Mouse (Mus musculus) gastrocnemius, postnatal 4 days (tissue): Measurements from ENCODE around the gene Unc45a. TPM values are rescaled to one million over a fixed set of nuclear protein-coding genes. Genes with fewer than 3 reads are reported as not detected.

Experiments used
- DNase-seq, 2 experiments: peaks; one replicate each; pipeline ENCODE4 v3.0.0; 2021 to 2022; ENCODE audit warnings: low spot score in 2 of 2, mixed read lengths in 2 of 2
- long read RNA-seq, 2 experiments: library from polyadenylated mRNA; stranded (forward); transcript quantifications; one replicate each; pipeline ENCODE4 v2.0.0; 2021
- total RNA-seq, 2 experiments: library from RNA; stranded (reverse); gene quantifications; 2 replicates each; pipeline ENCODE4 v1.2.3; 2021

The Unc45a gene
- 10 to 100 TPM; 18.4 to 19.4 TPM for total RNA-seq
- long read RNA-seq, experiment 1, transcript Unc45a-201 (20 exons, 3,260 nt), result major isoform, 9 of 24 reads
- long read RNA-seq, experiment 1, partial matches to known transcripts, result 8 of 24 reads
- long read RNA-seq, experiment 1, other reads (novel, unspliced or antisense), result 6 of 24 reads
- long read RNA-seq, experiment 2, transcript Unc45a-201 (20 exons, 3,260 nt), result major isoform, 15 of 30 reads
- long read RNA-seq, experiment 2, partial matches to known transcripts, result 5 of 30 reads
- long read RNA-seq, experiment 2, other reads (novel, unspliced or antisense), result 9 of 30 reads

DNA sequence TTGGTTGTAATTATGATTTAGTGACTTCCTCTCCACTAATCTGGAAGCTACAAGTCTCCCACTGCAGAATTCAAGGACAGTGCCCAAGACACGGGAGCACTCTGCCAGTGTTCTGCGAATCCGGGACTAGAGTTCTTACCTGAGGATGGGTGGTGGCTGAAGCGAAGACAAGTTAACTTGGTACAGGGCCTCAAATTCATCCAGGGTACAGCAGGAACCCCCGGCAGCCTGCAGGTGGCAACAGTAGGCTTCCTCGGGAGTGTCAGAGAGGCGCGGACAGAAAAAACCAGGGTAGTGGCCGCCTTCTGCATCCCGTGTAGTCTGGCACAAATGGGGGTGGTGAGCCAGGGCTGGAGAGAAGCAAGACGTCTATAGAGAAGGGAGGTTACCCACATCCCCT lies at the start of gene Unc45a:
TSS of gene Unc45a (minus strand) at position 213 of the 400 bp plus-strand sequence.
- DNase-seq, result peak in 1 of 2 experiments; percentile 67

DNA sequence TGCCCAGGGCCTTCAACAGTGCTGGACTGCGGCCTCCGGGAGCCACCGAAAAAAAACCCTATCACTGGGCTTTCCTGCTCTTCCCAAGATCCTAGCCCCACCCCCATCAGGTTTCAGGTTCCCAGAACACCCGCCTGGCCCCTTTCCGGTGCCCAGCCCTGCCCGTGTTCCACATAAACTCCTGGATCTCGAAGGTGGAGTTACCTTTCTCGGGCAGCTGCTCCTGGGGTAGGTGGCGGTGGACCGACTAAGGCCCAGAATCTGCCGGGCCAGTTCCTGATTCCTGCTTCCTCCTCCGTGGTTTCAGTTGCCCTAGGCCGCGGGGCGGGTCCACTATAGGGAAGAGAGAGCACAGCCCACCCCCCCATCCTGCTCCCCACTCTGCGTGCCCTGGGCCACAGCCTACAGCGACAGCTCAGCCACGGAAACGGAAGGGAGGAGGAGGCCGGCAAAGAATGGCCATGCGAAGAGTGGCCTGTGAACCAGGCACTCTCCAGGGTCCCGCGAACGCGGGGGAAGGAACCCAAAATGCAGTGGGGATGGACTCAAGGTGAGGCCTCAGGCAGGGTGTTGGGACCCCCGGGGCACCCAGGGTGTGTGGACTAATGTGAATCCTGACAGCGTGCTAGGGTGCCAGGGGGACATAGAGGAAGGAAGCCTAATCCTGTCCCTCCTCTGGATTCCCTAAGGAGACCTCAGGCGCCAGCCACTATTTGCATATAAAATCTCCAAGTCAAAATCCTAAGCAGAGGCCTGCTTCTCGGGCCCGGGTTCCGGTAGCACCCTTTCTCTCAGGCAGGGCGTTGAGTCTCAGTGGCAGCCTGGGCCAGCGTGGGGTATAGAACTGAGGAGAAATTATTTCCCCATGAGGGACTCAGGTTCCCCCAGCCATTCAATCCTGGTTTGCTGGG lies 47.1 kb upstream of the Unc45a start, which contains the start of gene Fes:
TSS of gene Fes (minus strand) at position 314 of the 911 bp plus-strand sequence.
- DNase-seq, result peak in 1 of 2 experiments; percentile 75

DNA sequence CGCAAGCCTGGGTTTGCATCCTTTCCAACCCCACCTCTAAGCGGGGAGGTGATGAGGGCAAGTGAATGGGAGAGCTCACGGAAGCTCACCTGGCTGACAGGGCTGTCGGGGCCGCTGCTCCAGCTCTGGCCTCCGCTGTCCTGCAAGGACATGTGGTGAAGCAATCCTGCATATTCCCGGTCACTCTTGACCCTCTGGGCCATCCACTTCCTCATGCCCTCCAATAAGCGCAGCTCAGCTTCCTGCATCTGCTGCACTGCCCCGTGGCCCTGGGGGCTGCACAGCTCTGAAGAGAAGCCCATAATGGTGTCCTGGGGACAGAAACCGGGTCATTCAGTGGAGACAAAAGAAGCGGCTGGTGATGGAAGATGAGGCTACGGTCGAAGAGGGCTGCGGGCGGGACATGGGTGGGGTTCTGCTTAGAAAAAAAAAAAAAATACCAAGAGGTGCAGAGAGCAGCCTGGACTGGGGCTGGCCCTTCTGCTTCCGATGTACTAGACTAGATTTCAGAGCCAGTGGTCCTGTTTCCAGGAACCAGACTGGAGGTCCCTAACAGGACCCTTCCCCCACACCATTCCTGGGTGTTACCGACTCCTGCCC lies 46.3 kb upstream of the Unc45a start:
- no peak for DNase-seq

DNA sequence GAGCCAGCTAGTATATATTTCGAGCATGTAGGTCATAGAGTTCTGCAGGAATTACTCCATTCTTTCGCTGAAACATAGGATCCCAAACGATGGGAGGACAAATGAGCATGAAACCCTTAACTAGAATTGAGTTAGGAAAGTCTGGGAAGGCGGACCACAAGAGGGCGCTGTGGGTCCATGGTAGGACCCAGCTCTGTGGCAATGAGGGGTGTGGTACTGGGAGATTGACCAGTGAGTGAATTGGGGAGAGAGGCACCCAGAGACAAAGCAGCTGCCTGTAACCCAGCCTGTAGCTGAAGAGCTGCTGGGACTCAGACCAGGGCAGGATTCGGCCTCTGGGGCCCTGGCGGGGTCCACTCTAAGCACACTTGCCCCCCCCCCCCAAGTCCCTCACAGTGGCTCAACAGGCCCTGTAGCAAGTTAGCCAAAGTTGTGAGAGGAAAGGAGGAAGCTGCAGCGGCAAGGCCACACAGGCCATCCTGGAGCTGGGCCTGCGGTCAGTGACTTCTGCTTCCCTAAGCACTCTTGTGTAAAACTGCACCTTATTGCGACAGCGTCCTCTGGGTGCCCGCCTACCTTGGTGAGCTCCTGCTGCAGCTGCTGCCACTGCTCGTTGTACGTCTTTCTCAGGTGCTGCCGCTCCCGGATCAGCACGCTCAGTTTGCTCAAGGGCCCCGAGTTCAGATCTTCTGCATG lies 45.6 kb upstream of the Unc45a start:
- DNase-seq, result peak; percentile 89 to 93

DNA sequence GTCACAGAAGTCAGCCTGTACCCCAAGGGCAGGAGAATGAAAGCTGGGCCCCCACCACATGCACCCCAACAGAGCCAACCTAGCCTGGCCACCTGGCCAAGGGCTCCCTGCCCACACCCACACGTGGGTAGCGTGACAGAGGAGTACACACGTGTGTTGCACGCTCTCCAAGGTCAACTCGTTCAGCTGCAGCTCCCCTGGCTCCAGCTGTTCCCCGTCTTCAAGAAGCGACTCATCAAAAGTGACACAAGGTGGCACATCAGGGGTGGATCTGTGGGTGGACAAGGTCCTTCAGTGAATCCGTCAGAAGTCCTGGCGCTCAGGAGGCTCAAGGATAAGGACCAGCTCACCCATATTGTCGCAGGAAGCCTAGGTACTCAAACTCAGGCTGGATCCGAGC lies 42.1 kb upstream of the Unc45a start:
- DNase-seq, result no peak

DNA sequence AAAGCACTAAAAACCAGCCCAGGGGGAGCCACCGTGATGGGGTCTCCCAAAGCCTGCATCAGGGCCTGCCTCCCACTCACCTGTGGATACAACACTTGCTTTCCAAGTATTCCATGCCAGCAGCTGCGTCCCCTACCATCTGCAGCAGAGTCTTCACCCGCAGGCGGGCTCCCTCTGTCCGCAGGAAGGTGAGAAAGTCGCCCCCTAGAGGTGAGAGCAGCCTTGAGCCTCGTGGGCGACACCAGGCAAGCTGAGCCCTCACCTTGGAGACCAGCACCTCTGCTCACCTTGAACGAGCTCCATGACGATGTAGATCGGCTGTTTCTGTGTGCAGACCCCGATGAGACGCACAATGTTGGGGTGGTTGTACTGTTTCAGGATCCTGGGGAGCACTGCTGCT lies 38.7 kb upstream of the Unc45a start:
- no peak for DNase-seq

DNA sequence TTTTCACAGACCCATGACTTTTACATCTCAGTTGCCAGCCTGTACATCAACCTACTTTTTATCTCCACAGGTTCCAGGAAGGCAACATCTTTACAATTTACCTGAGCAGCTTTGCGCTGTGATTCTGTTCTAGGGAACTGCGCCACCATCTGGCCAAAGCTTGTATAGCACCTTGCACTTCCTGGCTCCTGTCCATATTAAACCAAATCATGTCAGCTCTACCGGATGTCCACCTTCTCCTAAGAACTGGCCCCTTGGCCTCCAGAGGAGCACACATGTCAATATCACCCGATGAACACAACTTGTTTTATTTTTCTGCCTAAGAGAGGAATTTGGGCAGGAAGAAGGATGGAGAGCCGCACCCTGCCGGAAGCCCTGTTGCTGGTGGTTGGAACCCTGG lies 36.7 kb upstream of the Unc45a start:
- no peak for DNase-seq

DNA sequence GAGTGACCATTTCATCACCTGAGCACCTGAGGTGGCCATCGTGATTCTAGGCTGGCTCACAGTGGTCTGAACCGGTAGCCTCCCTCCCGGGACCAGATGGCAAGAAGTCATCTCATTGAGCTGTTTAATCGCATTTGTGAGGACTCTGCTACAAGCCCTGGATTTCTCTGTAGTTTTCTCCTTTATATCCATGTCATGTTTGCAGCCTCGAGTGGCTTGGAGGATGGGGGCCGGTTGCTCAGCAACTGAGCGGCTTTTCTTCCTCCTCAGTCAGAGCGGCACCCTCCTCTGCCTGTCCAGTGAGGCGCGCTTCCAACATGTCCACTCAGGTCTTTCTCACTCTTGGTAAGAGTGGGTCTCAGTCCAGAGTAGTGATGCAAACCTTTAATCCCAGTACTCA lies 35.4 kb upstream of the Unc45a start:
- no peak for DNase-seq

DNA sequence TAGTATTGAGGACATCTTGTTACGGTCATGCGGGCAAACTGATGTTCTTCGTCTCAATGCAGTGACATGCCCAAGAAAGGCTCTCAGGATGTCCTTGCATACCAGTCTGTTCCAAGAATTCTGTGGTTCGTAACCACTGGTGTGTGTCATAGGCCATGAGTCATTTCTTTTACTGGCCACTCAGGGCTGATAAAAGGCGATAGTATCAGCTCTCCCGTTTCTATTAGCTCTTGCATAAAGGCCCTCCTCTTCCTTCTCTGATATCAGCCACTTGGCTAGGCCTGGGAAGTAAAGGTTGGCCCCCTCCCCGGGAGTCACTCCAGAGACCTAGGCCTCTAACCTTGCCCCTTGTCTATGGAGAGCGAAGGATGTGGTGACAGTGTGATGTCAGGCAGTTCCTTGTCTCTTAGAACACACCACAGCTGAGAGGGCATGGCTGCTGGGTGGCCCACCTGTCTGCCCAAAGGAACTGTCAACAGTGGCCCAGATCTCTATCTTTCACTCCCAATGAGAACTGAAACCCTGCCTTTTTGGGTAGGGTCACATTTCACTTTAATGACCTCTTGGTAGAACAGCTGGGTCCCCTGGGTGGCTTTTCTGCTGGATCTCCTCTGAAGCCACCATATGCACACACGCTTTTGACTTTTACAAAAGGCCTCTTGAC lies 34.7 kb upstream of the Unc45a start:
- DNase-seq, result no peak

DNA sequence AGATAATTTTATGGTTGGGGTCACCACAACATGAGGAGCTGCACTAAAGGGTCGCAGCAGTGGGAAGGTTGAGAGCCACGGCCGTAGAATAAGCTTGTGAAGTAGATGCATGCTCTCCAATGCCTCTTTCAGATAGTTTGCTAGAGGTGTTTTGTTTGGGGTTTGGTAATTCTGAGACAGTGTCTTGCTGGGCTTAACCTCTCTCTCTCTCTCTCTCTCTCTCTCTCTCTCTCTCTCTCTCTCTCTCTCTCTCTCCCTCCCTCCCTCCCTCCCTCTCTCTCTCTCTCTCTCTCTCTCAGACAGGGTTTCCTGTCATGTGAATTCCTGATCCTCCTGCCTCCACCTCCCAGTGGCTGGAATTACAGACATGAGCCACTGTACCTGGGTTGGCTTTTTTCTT lies 33.9 kb upstream of the Unc45a start:
- DNase-seq, result no peak

DNA sequence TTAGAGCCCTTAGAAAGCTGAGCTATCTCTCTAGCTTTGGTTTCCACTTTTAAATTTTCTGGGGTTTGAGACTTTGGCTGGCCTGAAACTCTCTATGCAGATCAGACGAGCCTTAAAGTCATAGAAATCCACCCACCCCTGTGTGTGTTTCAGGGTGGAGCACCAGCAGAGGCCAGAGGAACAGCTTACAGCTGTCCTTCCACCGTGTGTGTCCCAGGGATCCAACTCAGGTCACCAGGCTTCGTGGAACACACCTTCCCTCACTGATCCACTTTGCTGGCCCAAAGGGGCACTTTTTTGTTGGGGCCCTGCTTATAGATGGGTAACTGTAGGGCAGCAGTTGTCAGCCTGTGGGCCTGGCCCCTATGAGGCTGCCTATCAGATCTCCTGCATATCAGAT lies 33.5 kb upstream of the Unc45a start:
- DNase-seq, result no peak

DNA sequence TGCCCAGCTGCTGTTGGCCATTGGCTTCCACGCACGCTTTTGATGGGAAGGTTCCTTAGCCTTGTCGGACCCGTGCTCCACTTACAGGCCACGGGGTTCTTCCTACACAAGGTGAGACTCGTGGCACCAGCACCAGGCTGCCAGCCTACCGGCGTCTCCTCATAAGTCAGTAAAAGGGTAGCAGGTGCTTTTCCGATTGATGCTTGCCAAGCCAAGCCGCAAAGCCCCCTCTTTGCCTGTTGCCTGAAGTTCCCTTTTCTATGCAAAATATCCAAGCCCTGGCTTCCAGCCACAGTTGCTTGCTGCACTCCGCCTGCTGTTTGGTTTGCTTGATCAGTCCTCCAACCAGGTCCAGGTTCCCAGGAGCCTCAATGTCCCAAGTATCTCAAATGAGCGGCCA lies 33.0 kb upstream of the Unc45a start:
- peak in 1 of 2 experiments; percentile 20 for DNase-seq

DNA sequence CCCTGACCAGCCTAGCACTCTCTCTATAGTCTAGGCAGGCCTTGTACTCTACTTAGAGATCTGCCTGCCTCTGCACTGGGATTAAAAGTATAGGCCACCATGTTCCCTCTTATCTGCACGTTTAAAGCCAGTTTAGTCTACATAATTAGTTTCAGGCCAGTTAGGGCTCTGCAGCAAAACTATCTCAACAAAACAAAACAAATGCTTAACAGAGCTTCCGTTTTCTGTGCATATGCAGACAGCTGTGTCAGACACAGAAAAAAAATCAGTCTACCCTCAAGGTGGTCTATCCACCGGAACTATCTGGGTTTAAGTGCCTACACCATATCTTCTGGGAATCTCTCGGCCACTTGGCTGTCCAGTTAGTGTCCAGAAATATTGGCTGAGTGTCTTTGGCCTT lies 32.5 kb upstream of the Unc45a start:
- no peak for DNase-seq

DNA sequence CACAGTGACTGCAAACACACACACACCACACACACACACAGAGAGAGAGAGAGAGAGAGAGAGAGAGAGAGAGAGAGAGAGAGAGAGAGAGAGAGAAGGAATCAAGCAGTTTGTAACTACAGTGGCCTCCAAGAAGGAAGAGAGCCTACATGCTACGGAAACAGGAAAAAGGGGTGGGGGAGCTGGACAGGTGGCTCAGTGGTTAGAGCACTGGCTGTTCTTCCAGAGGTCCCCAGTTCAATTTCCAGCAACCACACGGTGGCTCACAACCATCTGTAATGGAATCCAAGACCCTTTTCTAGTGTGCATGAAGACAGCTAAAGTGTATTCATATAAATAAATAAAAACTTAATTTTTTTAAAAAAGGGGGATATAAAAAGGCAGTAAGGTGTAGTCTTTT lies 31.9 kb upstream of the Unc45a start:
- DNase-seq, result no peak

DNA sequence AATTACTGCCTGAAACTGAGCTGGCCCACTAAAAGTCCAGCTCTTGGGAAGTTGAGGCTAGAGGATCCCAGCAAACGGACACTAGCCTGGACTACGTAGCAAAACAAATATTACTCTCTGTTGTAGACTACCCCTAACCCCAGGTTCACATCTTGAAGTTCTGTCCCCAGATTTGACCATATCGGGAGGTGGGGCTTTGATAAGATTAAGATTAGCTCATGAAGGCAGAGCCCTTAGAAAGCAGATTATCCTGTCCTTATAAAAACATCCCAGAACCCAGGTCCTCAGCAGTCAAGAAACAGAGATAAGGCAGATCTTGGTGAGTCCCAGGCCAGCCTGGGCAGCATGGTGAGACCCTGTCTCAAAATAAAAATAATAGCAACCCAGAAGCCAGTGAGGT lies 31.4 kb upstream of the Unc45a start:
- DNase-seq, result no peak

DNA sequence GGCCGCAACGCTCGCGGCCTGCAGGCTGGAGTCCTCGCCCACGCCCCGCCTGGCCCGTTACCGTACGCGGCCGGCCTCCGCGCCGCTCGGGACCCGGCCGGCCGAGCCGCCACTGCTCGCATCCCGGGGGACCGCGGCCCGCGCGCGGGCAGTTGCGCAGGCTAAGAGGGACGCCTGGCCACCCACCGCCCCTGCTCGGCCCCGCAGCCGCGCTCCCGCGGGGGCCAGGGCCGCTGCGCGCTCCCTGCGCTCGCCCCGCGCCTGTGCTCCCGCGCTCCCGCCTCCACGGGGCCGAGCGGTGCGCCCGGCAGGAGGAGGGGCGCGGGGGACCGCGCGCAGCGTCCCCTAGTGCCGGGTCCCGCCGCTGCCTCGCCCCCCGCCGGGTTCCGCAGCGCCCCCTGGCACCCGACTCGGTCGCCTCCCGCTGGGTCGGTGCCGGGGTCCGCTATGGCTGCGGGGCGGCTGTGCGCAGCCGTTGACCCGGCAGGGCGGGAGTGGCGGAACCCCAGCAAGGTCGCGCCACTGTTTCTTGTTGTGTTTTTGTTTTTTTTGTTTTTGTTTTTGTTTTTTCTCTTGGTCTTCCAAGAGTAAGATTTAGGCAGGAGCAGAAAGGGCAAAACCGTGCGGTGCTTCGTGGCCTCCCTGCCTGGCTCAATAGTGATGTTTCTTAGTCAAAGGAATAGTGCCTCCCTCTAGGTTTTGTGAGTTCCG lies 30.4 kb upstream of the Unc45a start, which contains the start of gene Man2a2:
TSS of gene Man2a2 (minus strand) at position 335 of the 711 bp plus-strand sequence.
- DNase-seq, result peak; percentile 80 to 85

DNA sequence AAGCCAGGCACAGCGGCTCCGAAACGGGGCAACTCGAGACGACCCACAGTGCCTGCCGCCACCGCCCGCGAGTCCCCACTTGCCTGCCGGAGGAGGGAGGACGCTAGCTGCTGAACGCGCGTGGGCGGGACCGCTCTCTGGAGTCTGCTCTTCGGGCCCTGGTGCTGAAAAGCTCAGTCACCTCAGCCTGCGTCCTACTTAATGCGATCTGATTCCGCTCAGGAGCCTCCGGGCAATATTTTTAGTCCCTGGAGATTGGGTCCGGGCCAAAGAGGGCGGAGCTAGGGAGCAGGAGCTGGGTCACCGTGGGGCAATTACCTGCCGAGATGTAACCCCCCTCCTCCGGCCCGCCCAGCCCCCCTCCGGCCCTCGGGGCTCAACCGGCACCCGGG lies 29.8 kb upstream of the Unc45a start:
- peak; percentile 55 to 73 for DNase-seq

DNA sequence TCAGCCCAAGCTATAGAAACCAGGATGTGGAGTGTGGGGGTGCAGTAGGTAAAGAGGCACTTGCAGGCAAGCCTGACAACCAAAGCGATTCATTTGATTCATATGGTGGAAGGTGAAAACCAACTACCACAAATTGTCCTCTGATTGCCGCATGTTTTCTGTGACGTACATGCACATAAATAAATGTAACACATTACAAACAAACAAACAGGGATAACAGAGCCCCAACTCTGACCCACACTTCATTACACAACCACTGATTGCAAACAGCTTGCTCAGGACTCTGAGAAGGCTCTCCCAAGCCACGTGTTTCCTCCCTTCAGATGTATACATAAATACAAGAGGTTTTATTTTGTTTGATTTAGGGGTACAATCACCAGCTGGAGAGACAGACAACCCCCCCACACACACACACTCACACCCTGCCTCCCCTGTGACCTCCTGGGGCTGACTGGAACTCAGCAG lies 29.2 kb upstream of the Unc45a start:
- no peak for DNase-seq

DNA sequence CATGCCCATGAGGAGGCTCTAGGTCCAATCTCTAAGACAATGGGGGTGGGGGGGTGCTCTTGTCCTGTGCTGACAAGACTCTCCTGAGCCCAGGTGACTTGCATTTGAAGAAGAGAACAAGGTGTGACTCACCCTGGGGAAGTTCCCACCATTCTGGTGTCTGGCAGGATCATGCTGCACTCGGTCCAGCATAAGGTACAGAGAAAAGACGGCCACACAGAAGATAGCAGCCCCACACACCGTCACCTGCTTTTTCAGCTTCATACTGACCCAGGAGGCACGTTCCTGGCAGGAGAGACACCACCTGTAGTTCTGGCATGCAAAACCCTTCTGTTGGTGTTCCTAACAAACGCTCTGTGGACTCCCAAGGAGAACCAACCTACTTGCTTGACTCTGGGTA lies 28.7 kb upstream of the Unc45a start:
- DNase-seq, result no peak
